Mouse (Mus musculus) thymus, adult 2 months (tissue): ENCODE measurements at regions not wholly inside any gene's neighbourhood (a gene's known extent, or its start where the extent isn't known, plus 50 kb on each side); places are given as distances from the start of the nearest gene placed in this dataset.

ENCODE experiments used
- CTCF ChIP-seq: fragments of 200-500 bp; IDR thresholded peaks from 2 replicates; pipeline ENCODE4 v1.5.1; 2012; ENCODE audit warnings: mild to moderate bottlenecking, control low read depth, low read length, moderate library complexity, borderline replicate concordance; ENCODE audit not compliant: control insufficient read depth, poor library complexity, insufficient read depth; ENCODE audit errors: extremely low read depth
- POLR2A ChIP-seq: fragments of 200-500 bp; IDR thresholded peaks from 2 replicates; pipeline ENCODE4 v1.6.1; 2012; ENCODE audit warnings: mild to moderate bottlenecking, low read length, control low read depth, moderate library complexity; ENCODE audit not compliant: control insufficient read depth, poor library complexity, insufficient read depth; ENCODE audit errors: extremely low read depth

DNA sequence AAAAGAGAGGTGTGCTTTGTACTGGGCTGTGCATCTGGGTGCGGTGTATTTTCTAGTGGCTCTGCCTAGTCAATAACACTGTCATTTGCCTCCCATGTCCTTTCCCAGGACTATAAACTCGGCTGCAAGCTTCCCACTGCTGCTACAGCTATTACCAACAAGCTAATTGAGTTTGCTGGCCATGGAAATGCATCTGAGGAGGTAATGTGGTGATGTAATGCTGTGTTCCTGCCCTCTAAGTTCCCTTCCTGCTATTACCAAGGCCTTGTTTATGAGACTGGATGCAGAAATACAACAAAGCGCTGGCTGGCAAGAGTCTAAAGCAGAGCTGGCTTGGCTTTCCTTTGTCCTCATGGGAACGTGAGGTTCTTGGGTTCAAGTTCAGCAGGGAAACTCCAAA, 533.0 kb upstream of the Castor2 start:
- TF ChIP-seq CTCF (no peak), POLR2A (no peak)
